Mouse (Mus musculus): Measurements from ENCODE around the gene Kat7.

Kat7 gene

GRCm38 (mm10) chr11:95333209-95333608 lies 23.2 kb upstream of the Kat7 start:
- no peak for DNase-seq (ENCODE audit: low spot score)

DNA sequence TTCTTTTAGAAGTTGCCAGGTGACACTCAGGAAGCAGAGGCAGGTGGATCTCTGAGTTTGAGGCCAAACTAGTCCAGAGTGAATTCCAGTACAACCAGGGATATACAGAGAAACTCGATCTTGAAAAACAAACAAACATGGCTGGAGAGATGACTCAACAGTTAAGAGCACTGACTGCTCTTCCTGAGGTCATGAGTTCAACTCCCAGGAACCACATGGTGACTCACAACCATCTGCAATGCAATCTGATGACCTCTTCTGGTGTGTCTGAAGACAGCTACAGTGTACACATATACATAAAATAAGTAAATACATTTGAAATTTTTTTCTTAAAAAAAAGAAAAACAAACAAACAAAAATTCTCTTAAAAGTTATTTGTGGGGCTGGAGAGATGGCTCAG lies 20.6 kb upstream of the Kat7 start:
- DNase-seq (ENCODE audit: low spot score), result no peak

DNA sequence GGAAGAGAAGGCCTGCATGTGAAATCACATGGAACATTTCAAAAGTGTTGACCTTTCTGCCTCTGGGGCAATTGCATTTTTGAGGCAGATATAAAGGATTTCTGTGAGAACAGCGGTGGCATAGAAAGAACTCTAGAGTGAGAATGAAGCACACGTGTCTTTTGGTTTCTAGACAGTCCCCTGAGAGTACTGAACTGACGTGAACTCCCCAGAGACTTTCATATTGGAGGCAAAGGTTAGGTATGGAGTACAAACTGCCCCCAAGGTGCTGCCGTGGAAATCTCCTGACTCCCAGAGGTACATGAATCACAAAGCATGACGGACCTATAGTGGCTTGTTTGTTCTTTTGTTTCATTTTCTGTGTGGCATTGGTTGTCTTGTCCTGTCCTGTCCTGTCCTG lies 18.6 kb upstream of the Kat7 start:
- no peak for DNase-seq (ENCODE audit: low spot score)

DNA sequence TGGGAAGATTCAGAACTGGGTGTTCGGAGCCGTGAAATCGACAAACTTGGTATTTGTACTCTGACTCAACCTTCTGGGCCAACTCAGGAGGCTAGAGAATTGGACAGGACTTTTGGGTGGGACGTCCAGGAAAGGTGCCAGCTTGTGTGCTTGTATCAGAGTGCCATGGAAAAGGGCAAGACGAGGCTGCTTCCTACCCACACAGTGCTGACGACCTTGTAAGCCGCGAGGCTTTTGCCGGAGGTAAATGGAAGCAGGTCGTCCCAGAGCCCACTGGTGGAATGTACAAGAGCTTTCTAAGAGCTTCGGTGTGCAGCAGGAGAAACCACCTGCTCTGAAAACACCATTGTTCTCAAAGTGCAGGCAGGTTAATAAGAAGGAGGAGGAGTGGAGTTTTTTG lies 16.2 kb upstream of the Kat7 start:
- DNase-seq (ENCODE audit: low spot score), result no peak

GRCm38 (mm10) chr11:95325832-95326231 lies 15.8 kb upstream of the Kat7 start:
- no peak for DNase-seq (ENCODE audit: low spot score)

DNA sequence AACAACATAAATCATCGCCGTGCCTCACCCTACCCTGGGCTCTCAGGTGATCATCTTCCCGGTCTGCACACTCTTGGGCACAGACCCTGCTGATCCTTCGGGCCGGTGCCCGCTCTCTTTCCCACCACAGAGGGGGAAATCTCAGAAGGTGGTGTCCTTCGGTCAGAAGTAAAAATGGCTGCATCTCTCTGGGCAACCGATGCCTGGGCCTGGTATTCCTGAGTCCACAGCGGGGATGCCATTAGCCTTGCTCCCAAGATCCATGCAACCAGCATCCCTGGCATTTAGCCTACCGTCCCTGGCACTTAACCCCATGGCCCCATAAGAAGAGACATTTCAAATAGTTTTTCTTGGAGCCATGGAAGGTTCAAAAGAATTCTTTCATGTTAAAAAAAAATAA lies 14.1 kb upstream of the Kat7 start:
- no peak for DNase-seq (ENCODE audit: low spot score)

- DNase-seq (ENCODE audit: low spot score), result no peak
Observed at GRCm38 (mm10) chr11:95320010-95320409, 10.0 kb upstream of the Kat7 start.

DNA sequence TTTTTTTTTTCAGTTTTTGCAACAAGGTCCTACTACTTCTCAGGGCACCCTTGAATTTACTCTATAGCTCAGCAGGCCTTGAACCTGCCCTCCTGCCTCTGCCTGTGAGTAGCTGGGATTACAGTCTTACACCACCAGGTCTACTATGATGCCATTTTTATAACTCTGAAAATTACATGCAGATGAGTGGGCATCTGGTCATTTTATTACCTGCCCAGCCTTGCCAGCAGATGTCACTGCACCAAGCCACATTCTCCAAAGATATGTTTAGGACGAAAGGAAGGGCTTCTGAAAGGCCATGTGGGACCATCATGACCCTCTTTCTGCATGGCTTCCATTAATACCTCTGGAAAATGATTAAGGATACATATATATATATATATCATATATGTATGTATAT lies 9.5 kb upstream of the Kat7 start:
- no peak for DNase-seq (ENCODE audit: low spot score)

DNA sequence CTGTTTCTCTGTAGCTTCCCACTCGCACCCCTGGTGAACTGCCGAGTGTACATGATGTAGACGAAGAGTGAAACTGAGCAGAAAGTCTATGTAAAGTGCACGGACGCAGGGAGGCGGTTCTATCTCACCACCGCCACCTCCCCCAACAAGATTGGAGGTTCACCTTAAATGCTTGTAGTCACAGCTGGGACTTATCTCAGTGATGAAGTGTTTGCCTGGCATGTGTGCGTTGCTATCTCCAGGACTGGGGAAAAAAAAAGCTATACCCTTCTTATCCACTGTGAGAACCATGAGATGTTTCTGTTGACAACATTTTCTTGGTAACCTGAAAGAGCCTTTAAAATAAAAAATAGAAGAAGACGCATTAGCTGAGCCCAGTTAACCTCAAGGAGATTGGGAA lies 8.1 kb upstream of the Kat7 start:
- DNase-seq (ENCODE audit: low spot score), result no peak

GRCm38 (mm10) chr11:95315215-95315955 lies 5.3 kb upstream of the Kat7 start:
- no peak for DNase-seq (ENCODE audit: low spot score)

DNA sequence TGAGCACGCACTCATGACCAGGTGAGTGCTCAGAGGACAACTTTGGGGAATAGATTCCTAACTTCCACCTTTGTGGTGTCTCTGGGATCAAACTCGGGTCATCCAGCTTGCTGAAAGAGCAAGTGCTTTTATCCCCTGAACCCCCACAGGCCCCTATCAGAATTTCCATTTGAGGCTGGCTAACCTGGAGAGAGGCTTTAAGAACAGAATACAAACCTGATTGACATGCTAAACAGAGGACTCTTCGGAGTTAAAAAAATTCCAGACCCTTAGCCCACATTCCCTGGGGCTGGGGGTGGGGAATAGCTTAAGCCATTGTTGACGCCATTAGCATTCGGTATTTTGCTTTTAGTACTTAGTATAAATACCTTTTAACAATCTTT lies 1.4 kb upstream of the Kat7 start:
- no peak for DNase-seq (ENCODE audit: low spot score)

DNA sequence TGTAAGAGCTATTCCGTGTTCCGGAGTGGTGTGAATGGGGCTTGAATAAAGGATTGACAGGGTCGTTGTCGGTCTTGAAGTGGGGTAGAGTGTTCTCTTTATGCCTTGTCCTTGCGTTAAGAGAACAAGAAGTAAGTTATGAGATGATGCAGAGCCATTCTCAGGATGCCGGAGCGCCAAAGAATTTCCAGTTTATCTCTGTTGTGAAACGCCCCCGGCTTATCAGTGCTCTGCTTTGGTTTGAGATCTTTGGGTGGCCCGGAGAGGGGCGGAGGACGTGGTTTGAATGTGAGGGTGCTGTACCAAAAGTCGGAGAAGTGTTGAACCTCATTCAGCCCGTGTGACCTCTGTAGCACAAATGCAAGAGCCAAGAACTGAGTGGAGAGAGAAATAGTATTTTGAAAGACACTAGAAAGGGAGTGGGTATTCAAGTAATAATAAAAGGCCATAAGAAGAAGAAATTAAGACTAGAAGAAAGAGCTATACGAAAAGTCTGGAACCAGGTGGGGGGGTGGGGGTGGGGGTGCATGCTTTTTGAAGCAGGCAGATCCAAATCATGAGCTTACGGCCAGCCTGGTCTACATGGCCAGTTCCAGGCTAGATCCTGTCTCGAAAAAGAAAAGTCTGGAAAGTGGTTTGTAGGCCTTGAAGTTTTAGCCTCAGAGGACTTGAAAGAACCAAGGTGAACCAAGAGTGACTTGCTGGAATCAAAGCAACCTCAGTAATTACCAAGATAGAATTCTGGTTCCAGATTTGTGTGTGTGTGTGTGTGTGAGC lies 790 bp upstream of the Kat7 start:
- DNase-seq (ENCODE audit: low spot score), result no peak

GRCm38 (mm10) chr11:95309510-95310006 lies 488 bp downstream of the Kat7 start:
- peak; percentile 97 for DNase-seq (ENCODE audit: low spot score)

- no peak for DNase-seq (ENCODE audit: low spot score)
Observed at GRCm38 (mm10) chr11:95307526-95307925, 2.5 kb downstream of the Kat7 start.

DNA sequence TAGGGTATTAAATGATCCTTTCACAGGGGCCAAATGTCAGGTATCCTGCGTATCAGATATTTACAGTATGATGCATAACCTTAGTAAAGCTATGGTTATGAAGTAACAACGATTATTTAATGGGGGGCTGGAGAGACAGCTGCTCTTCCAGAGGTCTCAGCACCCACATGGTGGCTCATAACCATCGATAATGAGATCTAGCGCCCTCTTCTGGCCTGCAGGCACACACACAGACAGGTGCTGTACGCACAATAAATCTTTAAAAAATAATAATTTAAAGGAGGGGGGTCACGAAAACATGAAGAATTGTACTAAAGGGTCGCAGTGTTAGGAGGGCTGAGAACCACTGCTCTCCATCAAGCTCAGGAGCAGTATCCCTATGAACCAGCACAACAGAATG lies 4.4 kb downstream of the Kat7 start:
- DNase-seq (ENCODE audit: low spot score), result no peak

GRCm38 (mm10) chr11:95301772-95302171 lies 8.3 kb downstream of the Kat7 start:
- no peak for DNase-seq (ENCODE audit: low spot score)

- no peak for DNase-seq (ENCODE audit: low spot score)
Observed at GRCm38 (mm10) chr11:95299886-95300285, 10.2 kb downstream of the Kat7 start.

- peak; percentile 77 for DNase-seq (ENCODE audit: low spot score)
Observed at GRCm38 (mm10) chr11:95298146-95298545, 11.9 kb downstream of the Kat7 start.

- DNase-seq (ENCODE audit: low spot score), result no peak
Observed at GRCm38 (mm10) chr11:95295736-95296135, 14.3 kb downstream of the Kat7 start.

- no peak for DNase-seq (ENCODE audit: low spot score)
Observed at GRCm38 (mm10) chr11:95293017-95293624, 16.9 kb downstream of the Kat7 start.

DNA sequence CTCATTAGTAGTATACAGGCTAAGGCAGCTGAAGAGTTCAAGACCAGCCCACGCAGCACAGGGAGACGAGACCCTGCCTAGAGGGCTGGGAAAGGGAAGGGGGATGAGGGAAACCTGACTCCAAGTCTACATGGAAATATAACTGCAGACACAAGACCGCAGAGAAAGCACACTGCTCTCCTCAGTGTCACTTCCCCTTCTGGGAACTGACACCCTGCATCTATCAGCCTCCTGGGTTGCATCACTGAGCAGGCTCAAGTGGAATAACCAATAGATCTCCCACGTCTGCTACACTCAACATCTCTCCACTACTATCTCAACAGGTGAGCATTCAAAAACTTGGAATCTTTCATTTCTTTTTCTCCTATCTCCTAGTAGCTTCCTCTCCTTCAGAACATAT lies 18.0 kb downstream of the Kat7 start:
- DNase-seq (ENCODE audit: low spot score), result no peak

GRCm38 (mm10) chr11:95282331-95282730 lies 27.7 kb downstream of the Kat7 start:
- DNase-seq (ENCODE audit: low spot score), result no peak

DNA sequence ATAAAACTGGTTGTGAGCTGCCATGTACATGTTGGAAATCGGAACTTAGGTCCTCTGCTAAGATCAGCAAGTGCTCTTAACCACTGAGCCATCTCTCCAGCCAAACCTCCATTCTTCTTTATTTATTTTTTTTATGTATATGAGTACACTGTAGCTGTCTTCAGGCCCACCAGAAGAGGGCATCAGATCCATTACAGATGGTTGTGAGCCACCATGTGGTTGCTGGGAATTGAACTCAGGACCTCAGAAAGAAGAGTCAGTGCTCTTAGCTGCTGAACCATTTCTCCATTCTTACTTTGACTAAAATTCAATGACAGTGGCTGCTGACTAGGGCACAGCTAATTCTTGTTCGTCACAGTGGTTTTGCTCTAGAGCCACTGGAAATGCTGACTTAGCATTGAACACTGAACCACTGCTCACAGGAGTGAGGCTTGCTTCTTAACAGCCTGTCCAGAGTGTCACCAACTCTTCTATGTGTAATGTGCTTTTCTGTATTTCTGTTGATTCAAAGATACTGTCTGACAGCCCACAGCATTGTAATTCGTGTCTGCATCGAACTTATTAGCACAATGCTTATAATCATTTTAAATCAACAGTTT lies 30.9 kb downstream of the Kat7 start:
- no peak for DNase-seq (ENCODE audit: low spot score)

Data from retina, embryonic 14.5 days (tissue).